Mouse (Mus musculus) forebrain, embryonic 12.5 days (tissue): ENCODE results near the gene Pigb. TPM values are rescaled to one million over a fixed set of nuclear protein-coding genes. Genes with fewer than 3 reads are reported as not detected.

Experiments used
- ATAC-seq: fragments of 200-750 bp; cut with Nextera tagmentation; 2 replicates; pipeline ENCODE4 v1.8.0; 2017; ENCODE audit warnings: moderate TSS enrichment; ENCODE audit not compliant: low FRiP score
- H3K27ac ChIP-seq: fragments of 300-500 bp; sonication (generic); 2 replicates; pipeline ENCODE4 v1.5.1; 2016; ENCODE audit warnings: mild to moderate bottlenecking
- H3K27me3 ChIP-seq: fragments of 300-500 bp; sonication (generic); 2 replicates; pipeline ENCODE4 v1.6.1; 2016; ENCODE audit warnings: mild to moderate bottlenecking
- H3K36me3 ChIP-seq: fragments of 300-500 bp; sonication (generic); replicated peaks from 2 replicates; pipeline ENCODE4 v1.6.1; 2016; ENCODE audit warnings: mild to moderate bottlenecking
- H3K4me1 ChIP-seq: fragments of 300-500 bp; sonication (generic); 2 replicates; pipeline ENCODE4 v1.6.1; 2016
- H3K4me2 ChIP-seq: fragments of 300-500 bp; sonication (generic); 2 replicates; pipeline ENCODE4 v1.6.1; 2016; ENCODE audit warnings: mild to moderate bottlenecking, moderate library complexity
- H3K4me3 ChIP-seq: fragments of 300-500 bp; sonication (generic); replicated peaks from 2 replicates; pipeline ENCODE4 v1.5.1; 2016; ENCODE audit warnings: mild to moderate bottlenecking
- H3K9ac ChIP-seq: fragments of 300-500 bp; sonication (generic); 2 replicates; pipeline ENCODE4 v1.6.1; 2016; ENCODE audit warnings: mild to moderate bottlenecking
- H3K9me3 ChIP-seq: fragments of 300-500 bp; sonication (generic); 2 replicates; pipeline ENCODE4 v1.6.1; 2016
- WGBS: fragments of 180-500 bp; shearing (Covaris S2); methylation state at CpG from one replicate; pipeline ENCODE4 v1.1.7; 2016; 5-methylcytosine and 5-hydroxymethylcytosine counted together
- polyA plus RNA-seq: library from polyadenylated mRNA; unstranded; fragments of >200 nt; fragmentation: Nextera tagmentation; extraction: Ambion mirVana; gene quantifications from 2 replicates; pipeline ENCODE4 v1.2.1, GENCODE M21; 2016

Pigb gene
- polyA plus RNA-seq, 1 experiment from 2014 or later, result 10.3 TPM

DNA sequence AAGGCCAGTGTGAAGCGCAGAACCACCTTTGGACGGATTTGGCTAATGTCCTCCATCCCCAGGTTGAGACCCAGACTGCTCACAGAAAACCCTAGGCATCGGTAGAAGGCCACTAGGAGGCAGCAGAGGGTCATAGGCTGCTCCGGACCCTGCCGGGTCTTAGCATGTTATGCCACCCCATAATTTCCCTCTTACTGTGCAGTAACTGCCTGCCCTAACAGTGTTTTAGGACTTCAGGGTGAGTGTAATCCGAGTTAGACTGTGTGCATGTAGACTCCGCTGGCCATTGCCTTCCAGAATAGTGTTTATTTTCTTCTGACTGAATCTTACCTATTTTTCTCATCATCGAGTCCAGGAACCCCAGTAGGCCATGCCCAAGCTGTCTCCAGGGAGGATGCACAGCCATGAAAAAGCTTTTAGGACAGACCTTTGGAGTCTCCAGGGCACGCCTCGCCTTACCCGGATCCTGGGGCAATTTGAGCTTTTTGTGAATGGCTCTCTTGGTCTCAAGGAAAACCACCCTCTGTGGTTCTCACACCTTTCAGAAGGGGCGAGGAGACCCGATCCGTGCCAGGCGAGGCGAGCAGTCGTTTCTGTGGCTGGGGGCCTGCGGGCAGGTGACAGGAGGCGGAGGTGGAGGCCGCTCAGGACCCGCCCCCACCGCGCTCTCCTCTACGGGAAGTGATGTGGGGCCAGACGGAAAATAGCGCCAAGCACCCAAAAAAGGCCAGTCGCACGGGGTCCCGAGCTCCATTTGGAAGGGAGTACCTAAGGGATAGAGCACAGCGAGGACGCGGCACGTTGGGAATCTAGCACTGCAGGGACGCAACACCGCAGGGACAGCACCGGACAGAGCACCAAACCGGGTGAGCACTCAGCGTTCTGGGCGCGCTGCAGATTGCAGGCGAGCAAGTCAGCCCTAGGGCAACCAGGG is 4.2 kb upstream of the Pigb start, which contains the start of gene Rab27a:
Gene Rab27a, plus strand, starts transcription at position 709 of the 934 bp plus-strand sequence.
- peaks cover 15% of the 10 kb centered on the region; the same call in 1 of the 2 replicates for H3K27me3 ChIP-seq
- no peaks in the 10 kb centered on the region for H3K36me3 ChIP-seq
- 2% methylated on average over 41 of the region's 41 CpGs for WGBS
- peak; percentile 57 for ATAC-seq
- H3K9ac ChIP-seq, result peak within 1 kb of the TSS; percentile 58
- peak within 1 kb of the TSS; percentile 40 for H3K4me3 ChIP-seq
- peak within 1 kb of the TSS; percentile 81 for H3K4me2 ChIP-seq
- no peaks in the 10 kb centered on the region for H3K9me3 ChIP-seq
- no peak within 1 kb of the TSS for H3K27ac ChIP-seq
- H3K4me1 ChIP-seq, result peaks cover 29% of the 10 kb centered on the region

DNA sequence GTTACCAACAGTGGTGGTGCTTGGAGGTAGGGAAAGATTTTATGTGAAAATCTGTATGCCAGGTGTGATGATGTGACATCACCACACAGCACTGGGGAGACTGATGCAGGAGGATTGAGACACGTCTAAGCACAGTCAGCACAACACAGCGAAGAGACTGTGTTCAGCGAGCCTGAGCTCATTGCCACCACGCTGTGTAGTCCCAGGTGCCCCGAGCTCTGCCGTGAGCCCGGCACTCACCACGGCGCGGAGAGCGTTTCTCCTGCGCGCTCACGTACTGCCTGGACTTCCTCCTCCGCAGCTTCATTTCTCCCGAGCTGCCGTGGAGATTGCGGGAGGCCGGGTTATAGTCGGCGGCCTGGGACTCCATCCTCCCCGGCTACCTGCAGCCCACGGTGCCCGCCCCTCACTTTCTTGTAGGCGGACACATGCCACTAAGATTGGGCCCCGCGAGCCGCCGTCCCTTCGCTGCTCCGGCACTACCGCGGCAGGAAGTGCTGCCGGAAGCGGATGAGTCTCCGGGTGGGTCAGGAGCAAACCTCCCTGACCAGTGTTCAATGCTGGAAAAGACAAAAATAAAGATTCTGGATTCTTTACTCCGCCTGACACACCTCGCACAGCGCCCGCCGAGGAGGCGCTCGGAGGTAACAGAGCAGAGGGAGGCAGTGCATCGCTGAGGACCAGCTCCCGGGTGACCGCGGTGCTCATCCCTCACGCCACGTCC is 794 bp downstream of the Pigb start:
- 0 out of 2 replicates have a peak, but pooled peaks cover 3% of the 10 kb centered on the region for H3K27me3 ChIP-seq
- no peaks in the 10 kb centered on the region for H3K9me3 ChIP-seq
- peak; percentile 91 for ATAC-seq
- 0 out of 2 replicates have a peak, but pooled peaks cover 2% of the 10 kb centered on the region for H3K36me3 ChIP-seq
- peaks cover 20% of the 10 kb centered on the region for H3K4me1 ChIP-seq
- H3K27ac ChIP-seq, result peak overlapping the region; percentile 80
- peak overlapping the region; percentile 73 for H3K4me2 ChIP-seq
- H3K4me3 ChIP-seq, result peak overlapping the region; percentile 65
- peak overlapping the region; percentile 79 for H3K9ac ChIP-seq
- WGBS, result under 1% methylated on average over 49 of the region's 49 CpGs

- no peak overlapping the region for H3K27ac ChIP-seq
- H3K27me3 ChIP-seq, result no peaks in the 10 kb centered on the region
- peaks cover 32% of the 10 kb centered on the region for H3K36me3 ChIP-seq
- no peak for ATAC-seq
- WGBS, result 90% methylated on average over 1 of the region's 1 CpGs
- no peak overlapping the region for H3K4me2 ChIP-seq
- 0 out of 2 replicates have a peak, but pooled peaks cover 3% of the 10 kb centered on the region for H3K9me3 ChIP-seq
- peaks cover under 1% of the 10 kb centered on the region for H3K4me1 ChIP-seq
- H3K9ac ChIP-seq, result no peak overlapping the region
- H3K4me3 ChIP-seq, result no peak overlapping the region
Measured at GRCm38 (mm10) chr9:73033406-73033805, 6.8 kb downstream of the Pigb start.

DNA sequence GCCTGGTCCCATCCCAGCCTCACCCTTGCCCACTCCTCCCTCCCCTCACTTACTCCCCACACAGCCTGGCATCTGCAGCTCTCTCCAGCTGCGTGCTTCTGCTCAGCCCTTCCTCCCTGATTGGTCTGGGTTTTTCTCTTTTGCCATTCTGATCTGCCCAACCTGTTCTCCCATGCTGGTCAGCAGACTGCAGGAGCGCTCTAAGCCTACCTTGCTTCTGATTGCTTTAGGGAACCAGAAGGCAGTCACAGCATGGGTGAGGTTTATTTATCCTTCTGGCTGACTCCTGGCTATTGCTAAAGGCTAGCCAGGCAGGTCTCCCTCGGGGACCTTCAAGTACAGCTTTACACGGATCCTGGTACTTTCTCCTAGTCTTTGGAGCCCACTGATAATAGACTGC is 8.8 kb downstream of the Pigb start:
- Histone ChIP-seq H3K36me3 (peaks cover 36% of the 10 kb centered on the region), H3K4me1 (peaks cover 1% of the 10 kb centered on the region), H3K27ac (no peak overlapping the region), H3K9me3 (0 out of 2 replicates have a peak, but pooled peaks cover 3% of the 10 kb centered on the region), H3K9ac (no peak overlapping the region), H3K4me3 (no peak overlapping the region), H3K4me2 (no peak overlapping the region), H3K27me3 (no peaks in the 10 kb centered on the region)
- no peak for ATAC-seq
- WGBS, result 79% methylated on average over 4 of the region's 4 CpGs

DNA sequence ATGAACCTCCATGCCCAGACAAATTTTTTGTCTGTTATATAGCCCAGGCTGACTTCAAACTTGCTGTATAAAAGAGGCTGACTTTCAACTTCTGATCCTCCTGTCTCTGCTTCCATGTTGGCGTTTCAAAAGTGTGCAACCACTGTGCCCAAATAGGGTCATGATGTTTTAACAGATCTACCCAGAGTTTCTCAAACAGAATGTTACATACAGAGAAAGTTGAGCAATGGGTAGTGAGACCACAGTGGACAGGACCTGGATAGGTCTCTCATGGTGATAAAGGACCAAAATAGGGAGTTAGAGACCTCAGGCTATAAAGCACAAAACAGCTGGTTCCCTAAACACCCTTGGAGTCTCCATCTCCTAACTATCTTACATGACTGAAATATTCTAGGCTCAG is 9.7 kb downstream of the Pigb start:
- 0 out of 2 replicates have a peak, but pooled peaks cover 3% of the 10 kb centered on the region for H3K9me3 ChIP-seq
- H3K27me3 ChIP-seq, result no peaks in the 10 kb centered on the region
- ATAC-seq, result no peak
- H3K4me1 ChIP-seq, result peaks cover 8% of the 10 kb centered on the region
- H3K9ac ChIP-seq, result no peak overlapping the region
- no peak overlapping the region for H3K4me2 ChIP-seq
- 83% methylated on average over 1 of the region's 1 CpGs for WGBS
- no peak overlapping the region for H3K4me3 ChIP-seq
- H3K36me3 ChIP-seq, result peaks cover 34% of the 10 kb centered on the region
- H3K27ac ChIP-seq, result no peak overlapping the region

DNA sequence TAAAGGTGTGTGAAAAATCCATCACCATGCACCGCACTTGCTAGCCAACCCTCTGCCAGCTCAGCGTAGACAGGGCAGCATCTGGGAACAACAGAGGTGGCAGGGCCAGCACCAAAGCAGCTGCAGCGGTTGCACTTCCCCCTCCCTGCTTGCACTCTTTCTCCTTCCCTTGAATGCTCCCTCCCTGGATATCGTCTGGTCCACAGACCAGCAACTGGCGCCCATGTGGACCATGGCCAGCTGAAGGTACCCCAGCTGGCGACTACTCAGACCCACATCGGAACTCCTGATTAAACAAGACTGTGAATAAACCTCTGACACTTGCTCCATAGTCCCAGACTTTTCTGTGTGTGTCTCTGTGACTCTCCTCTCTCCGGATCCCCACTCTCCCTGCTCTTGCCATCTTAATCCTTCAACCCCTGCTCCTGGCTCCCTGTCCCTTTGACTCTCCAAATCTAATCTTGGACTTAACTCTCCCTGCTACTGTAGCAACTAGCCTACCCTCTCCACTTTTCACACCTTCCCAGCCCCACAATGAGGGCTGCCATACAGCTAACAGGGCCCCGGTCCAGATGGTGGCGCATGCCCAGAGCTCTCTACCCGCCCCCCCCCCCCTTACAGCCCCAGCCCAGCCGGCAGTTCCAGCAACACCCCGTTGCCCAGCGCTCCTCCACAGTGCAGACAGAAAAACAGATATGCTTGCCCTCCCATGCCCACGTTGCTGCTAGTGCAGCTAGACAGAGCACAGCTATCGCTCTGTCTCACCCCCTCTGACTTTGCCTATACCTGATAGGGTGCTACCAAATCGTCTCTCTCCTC is 14.2 kb downstream of the Pigb start:
- H3K4me1 ChIP-seq, result peaks cover 8% of the 10 kb centered on the region
- H3K36me3 ChIP-seq, result peaks cover 21% of the 10 kb centered on the region
- no peak overlapping the region for H3K4me3 ChIP-seq
- no peaks in the 10 kb centered on the region for H3K9me3 ChIP-seq
- H3K4me2 ChIP-seq, result peak overlapping the region; percentile 22; the same call in 1 of the 2 replicates
- H3K27me3 ChIP-seq, result no peaks in the 10 kb centered on the region
- 22% methylated on average over 16 of the region's 17 CpGs for WGBS
- peak; percentile 75; the same call in 1 of the 2 replicates for ATAC-seq
- peak overlapping the region; percentile 63 for H3K27ac ChIP-seq
- H3K9ac ChIP-seq, result 0 out of 2 replicates have a peak overlapping the region, but pooled peaks have one; percentile 29

- Histone ChIP-seq H3K4me3 (no peak overlapping the region), H3K9me3 (no peaks in the 10 kb centered on the region), H3K4me2 (no peak overlapping the region), H3K36me3 (peaks cover 60% of the 10 kb centered on the region), H3K27ac (no peak overlapping the region), H3K27me3 (no peaks in the 10 kb centered on the region), H3K4me1 (no peaks in the 10 kb centered on the region), H3K9ac (no peak overlapping the region)
- WGBS, result 93% methylated on average over 5 of the region's 5 CpGs
- no peak for ATAC-seq
Measured at GRCm38 (mm10) chr9:73020566-73021097, 19.5 kb downstream of the Pigb start.

DNA sequence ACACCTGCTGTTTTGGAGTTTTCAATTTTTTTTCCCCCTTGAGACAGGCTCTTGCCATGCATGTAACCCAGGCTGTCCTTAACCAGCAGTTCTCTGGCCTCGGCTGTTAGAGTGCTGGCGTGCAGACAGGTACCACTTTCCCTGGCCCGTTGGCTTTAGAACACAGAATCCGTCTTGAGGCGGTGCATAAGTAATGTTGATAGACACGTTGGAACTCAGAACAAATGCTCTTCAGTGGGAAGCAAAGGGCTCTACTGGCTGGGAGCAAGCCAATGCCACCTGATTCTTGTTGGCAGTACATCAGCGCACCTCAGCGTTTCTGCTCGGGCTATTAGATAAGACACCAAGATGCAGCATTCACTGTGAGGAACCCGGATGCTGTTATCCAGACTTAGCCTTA is 20.3 kb downstream of the Pigb start:
- no peaks in the 10 kb centered on the region for H3K9me3 ChIP-seq
- H3K4me1 ChIP-seq, result no peaks in the 10 kb centered on the region
- WGBS, result 88% methylated on average over 10 of the region's 10 CpGs
- no peak overlapping the region for H3K4me2 ChIP-seq
- no peak overlapping the region for H3K9ac ChIP-seq
- H3K27me3 ChIP-seq, result no peaks in the 10 kb centered on the region
- no peak overlapping the region for H3K4me3 ChIP-seq
- no peak for ATAC-seq
- peaks cover 63% of the 10 kb centered on the region for H3K36me3 ChIP-seq
- H3K27ac ChIP-seq, result no peak overlapping the region

GRCm38 (mm10) chr9:73014724-73015123 is 25.5 kb downstream of the Pigb start:
- WGBS, result 92% methylated on average over 13 of the region's 13 CpGs
- Histone ChIP-seq H3K9ac (no peak overlapping the region), H3K27me3 (no peaks in the 10 kb centered on the region), H3K4me3 (no peak overlapping the region), H3K4me2 (no peak overlapping the region), H3K9me3 (no peaks in the 10 kb centered on the region), H3K36me3 (peaks cover 69% of the 10 kb centered on the region), H3K27ac (no peak overlapping the region), H3K4me1 (no peaks in the 10 kb centered on the region)
- ATAC-seq, result no peak

DNA sequence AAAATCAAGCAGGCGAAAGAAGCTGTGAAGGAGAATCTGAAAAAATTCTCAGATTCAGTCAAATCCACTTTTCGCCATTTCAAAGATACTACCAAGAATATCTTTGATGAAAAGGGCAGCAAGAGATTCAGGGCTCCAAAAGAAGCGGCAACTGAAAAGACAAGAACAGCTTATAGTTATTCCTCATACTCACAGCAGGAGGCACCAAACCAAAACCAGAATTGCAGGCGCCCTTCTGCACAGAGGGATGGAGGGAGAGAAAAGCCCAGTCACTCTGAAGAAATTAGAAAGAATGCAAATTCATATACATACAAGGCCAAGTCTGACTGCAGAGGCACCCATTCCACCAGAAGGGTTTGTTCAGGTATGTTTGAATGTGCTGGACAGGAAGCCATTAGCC is 27.5 kb downstream of the Pigb start:
- Histone ChIP-seq H3K27me3 (no peaks in the 10 kb centered on the region), H3K9me3 (no peaks in the 10 kb centered on the region), H3K9ac (no peak overlapping the region), H3K36me3 (peaks cover 54% of the 10 kb centered on the region), H3K4me3 (no peak overlapping the region), H3K27ac (no peak overlapping the region), H3K4me1 (no peaks in the 10 kb centered on the region), H3K4me2 (no peak overlapping the region)
- ATAC-seq, result no peak
- whole genome bisulfite sequencing, result 97% methylated on average over 4 of the region's 4 CpGs

DNA sequence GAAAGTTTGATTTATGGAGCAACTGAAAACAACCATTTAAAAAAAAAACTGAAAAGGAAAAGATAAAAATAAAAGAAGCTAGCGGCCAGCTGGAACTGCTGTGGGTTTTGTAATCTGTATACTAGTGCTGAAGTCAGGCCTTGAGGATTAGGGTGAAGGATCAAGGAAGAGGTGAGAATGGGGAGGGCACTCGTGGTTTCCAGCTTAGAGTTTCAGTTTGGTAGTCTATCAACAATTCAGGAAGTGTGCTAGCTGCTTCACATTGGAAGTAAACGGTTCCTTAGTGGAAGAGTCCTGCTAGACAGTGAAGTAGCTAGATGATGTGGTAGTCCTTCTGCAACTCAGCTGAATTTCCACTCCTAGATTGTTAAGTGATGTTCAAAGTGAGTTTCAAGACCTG is 31.8 kb downstream of the Pigb start:
- Histone ChIP-seq H3K4me1 (no peaks in the 10 kb centered on the region), H3K36me3 (peaks cover 31% of the 10 kb centered on the region), H3K4me2 (no peak overlapping the region), H3K9ac (no peak overlapping the region), H3K9me3 (no peaks in the 10 kb centered on the region), H3K27ac (no peak overlapping the region), H3K4me3 (no peak overlapping the region), H3K27me3 (no peaks in the 10 kb centered on the region)
- WGBS, result 73% methylated on average over 3 of the region's 3 CpGs
- ATAC-seq, result no peak
